Mouse (Mus musculus) MEL (cell line): ENCODE measurements around the gene Kazn. TPM values are rescaled to one million over a fixed set of nuclear protein-coding genes. Genes with fewer than 3 reads are reported as not detected.

Experiments used
- DNase-seq: peaks from one replicate; pipeline ENCODE4 v3.0.0; 2011; ENCODE audit warnings: low read depth, low spot score
- H3K27ac ChIP-seq: 2 replicates; pipeline ENCODE4 v1.5.1; 2012; ENCODE audit warnings: low read depth, mild to moderate bottlenecking, control low read depth, low read length, moderate library complexity; ENCODE audit not compliant: control insufficient read depth
- H3K27me3 ChIP-seq, 2 experiments: fragments of 150-350 bp in 1 of 2; sonication (generic) in 1 of 2; 2 replicates each; pipeline ENCODE4 v1.6.1; 2012; ENCODE audit warnings: low read length in 2 of 2, mild to moderate bottlenecking in 2 of 2, improper control_type of control experiment in 1 of 2, moderate library complexity in 1 of 2; ENCODE audit not compliant: insufficient read depth in 2 of 2, control insufficient read depth in 1 of 2
- H3K36me3 ChIP-seq, 2 experiments: 2 replicates each; pipeline ENCODE4 v1.6.1; 2012 to 2014; ENCODE audit warnings: low read length in 2 of 2, improper control_type of control experiment in 1 of 2, inconsistent platforms in 1 of 2, mild to moderate bottlenecking in 1 of 2; ENCODE audit not compliant: insufficient read depth in 2 of 2, control insufficient read depth in 1 of 2
- H3K4me1 ChIP-seq, 2 experiments: fragments of 150-350 bp in 1 of 2; sonication (generic) in 1 of 2; 2 replicates each; pipeline ENCODE4 v1.6.1; 2012; ENCODE audit warnings: low read length in 2 of 2, improper control_type of control experiment in 1 of 2, mild to moderate bottlenecking in 1 of 2; ENCODE audit not compliant: insufficient read depth in 2 of 2, control insufficient read depth in 1 of 2
- H3K4me3 ChIP-seq, 2 experiments: fragments of 150-350 bp in 1 of 2; sonication (generic) in 1 of 2; 2 replicates each; pipeline ENCODE4 v1.5.1; 2012; ENCODE audit warnings: low read depth in 2 of 2, low read length in 2 of 2, mild to moderate bottlenecking in 2 of 2, moderate library complexity in 2 of 2, control low read depth in 1 of 2, improper control_type of control experiment in 1 of 2; ENCODE audit not compliant: control insufficient read depth in 1 of 2, insufficient read depth in 1 of 2
- H3K79me2 ChIP-seq: 2 replicates; pipeline ENCODE4 v1.6.1; 2012; ENCODE audit warnings: mild to moderate bottlenecking, low read length, moderate library complexity; ENCODE audit not compliant: control insufficient read depth, poor library complexity, insufficient read depth
- H3K9ac ChIP-seq: 2 replicates; pipeline ENCODE4 v1.6.1; 2012; ENCODE audit warnings: low read depth, mild to moderate bottlenecking, control low read depth, low read length, moderate library complexity; ENCODE audit not compliant: control insufficient read depth, poor library complexity, severe bottlenecking
- H3K9me3 ChIP-seq: fragments of 150-350 bp; sonication (generic); replicated peaks from 2 replicates; pipeline ENCODE4 v1.6.1; 2012; ENCODE audit warnings: mild to moderate bottlenecking, low read length, improper control_type of control experiment, moderate library complexity; ENCODE audit not compliant: insufficient read depth
- BHLHE40 ChIP-seq: IDR thresholded peaks from 2 replicates; pipeline ENCODE4 v1.6.1; 2012; ENCODE audit warnings: low read depth, mild to moderate bottlenecking, inconsistent platforms, low read length, improper control_type of control experiment, borderline replicate concordance
- CHD2 ChIP-seq: IDR thresholded peaks from 2 replicates; pipeline ENCODE4 v1.6.1; 2011; ENCODE audit warnings: low read length, improper control_type of control experiment
- CTCF ChIP-seq, 3 experiments: IDR thresholded peaks in 2 of 3; conservative IDR thresholded peaks in 1 of 3; 2 replicates each; pipeline ENCODE4 v1.5.1; 2011 to 2012; ENCODE audit warnings: low read length in 3 of 3, low read depth in 2 of 3, mild to moderate bottlenecking in 2 of 3, improper control_type of control experiment in 1 of 3, inconsistent platforms in 1 of 3, mixed read lengths in 1 of 3, moderate library complexity in 1 of 3; ENCODE audit not compliant: control insufficient read depth in 1 of 3, insufficient read depth in 1 of 3, poor library complexity in 1 of 3, severe bottlenecking in 1 of 3
- EP300 ChIP-seq, 2 experiments: IDR thresholded peaks; 2 replicates each; pipeline ENCODE4 v1.6.1; 2011; ENCODE audit warnings: improper control_type of control experiment in 2 of 2, low read length in 2 of 2, low read depth in 1 of 2, mild to moderate bottlenecking in 1 of 2
- GABPA ChIP-seq: IDR thresholded peaks from 2 replicates; pipeline ENCODE4 v1.6.1; 2012; ENCODE audit warnings: low read depth, mild to moderate bottlenecking, inconsistent platforms, low read length, improper control_type of control experiment, moderate library complexity
- JUND ChIP-seq: IDR thresholded peaks from 2 replicates; pipeline ENCODE4 v1.6.1; 2011; ENCODE audit warnings: low read depth, mild to moderate bottlenecking, improper control_type of control experiment, low read length
- MAFK ChIP-seq: IDR thresholded peaks from 2 replicates; pipeline ENCODE4 v1.6.1; 2011; ENCODE audit warnings: low read depth, mild to moderate bottlenecking, low read length, improper control_type of control experiment, borderline replicate concordance
- MAX ChIP-seq: IDR thresholded peaks from 2 replicates; pipeline ENCODE4 v1.6.1; 2011; ENCODE audit warnings: low read length, improper control_type of control experiment
- MAZ ChIP-seq: IDR thresholded peaks from 2 replicates; pipeline ENCODE4 v1.6.1; 2012; ENCODE audit warnings: low read depth, mild to moderate bottlenecking, inconsistent platforms, low read length, improper control_type of control experiment
- MEF2A ChIP-seq: IDR thresholded peaks from 2 replicates; pipeline ENCODE4 v1.6.1; 2014; ENCODE audit warnings: low read depth, mild to moderate bottlenecking, inconsistent platforms, low read length, improper control_type of control experiment; ENCODE audit not compliant: poor library complexity, insufficient replicate concordance, severe bottlenecking; ENCODE audit errors: extremely low read depth
- MYB ChIP-seq: IDR thresholded peaks from 2 replicates; pipeline ENCODE4 v1.6.1; 2011; ENCODE audit warnings: mild to moderate bottlenecking, low read depth, low read length, improper control_type of control experiment
- MYC ChIP-seq: IDR thresholded peaks from 2 replicates; pipeline ENCODE4 v1.6.1; 2011; ENCODE audit warnings: low read depth, mild to moderate bottlenecking, low read length, improper control_type of control experiment, moderate library complexity
- POLR2A ChIP-seq, 2 experiments: IDR thresholded peaks; 2 replicates each; pipeline ENCODE4 v1.6.1; 2011 to 2012; ENCODE audit warnings: low read length in 2 of 2, mild to moderate bottlenecking in 2 of 2, control low read depth in 1 of 2, improper control_type of control experiment in 1 of 2, low read depth in 1 of 2, moderate library complexity in 1 of 2; ENCODE audit not compliant: control insufficient read depth in 1 of 2, insufficient read depth in 1 of 2, poor library complexity in 1 of 2
- RCOR1 ChIP-seq: IDR thresholded peaks from 2 replicates; pipeline ENCODE4 v1.6.1; 2012; ENCODE audit warnings: low read depth, mild to moderate bottlenecking, inconsistent platforms, low read length, improper control_type of control experiment
- TAL1 ChIP-seq: IDR thresholded peaks from 2 replicates; pipeline ENCODE4 v1.6.1; 2012; ENCODE audit warnings: mild to moderate bottlenecking, inconsistent platforms, low read length, moderate library complexity, mixed read lengths
- TBP ChIP-seq: IDR thresholded peaks from 2 replicates; pipeline ENCODE4 v1.8.0; 2011; ENCODE audit warnings: low read depth, low read length, improper control_type of control experiment
- TCF12 ChIP-seq: IDR thresholded peaks from 2 replicates; pipeline ENCODE4 v1.6.1; 2014; ENCODE audit warnings: low read depth, mild to moderate bottlenecking, inconsistent platforms, low read length, improper control_type of control experiment, moderate library complexity
- UBTF ChIP-seq: IDR thresholded peaks from 2 replicates; pipeline ENCODE4 v1.6.1; 2012; ENCODE audit warnings: low read depth, mild to moderate bottlenecking, inconsistent platforms, low read length, improper control_type of control experiment, moderate library complexity, borderline replicate concordance; ENCODE audit not compliant: insufficient read depth
- USF2 ChIP-seq, 2 experiments: IDR thresholded peaks; 2 replicates each; pipeline ENCODE4 v1.6.1; 2011 to 2012; ENCODE audit warnings: improper control_type of control experiment in 2 of 2, low read length in 2 of 2, borderline replicate concordance in 1 of 2, inconsistent platforms in 1 of 2, low read depth in 1 of 2, mild to moderate bottlenecking in 1 of 2; ENCODE audit not compliant: insufficient read depth in 1 of 2
- ZC3H11A ChIP-seq: IDR thresholded peaks from 2 replicates; pipeline ENCODE4 v1.6.1; 2012; ENCODE audit warnings: low read depth, mild to moderate bottlenecking, inconsistent platforms, low read length, improper control_type of control experiment
- ZKSCAN1 ChIP-seq: IDR thresholded peaks from 2 replicates; pipeline ENCODE4 v1.6.1; 2012; ENCODE audit warnings: low read depth, mild to moderate bottlenecking, inconsistent platforms, low read length, improper control_type of control experiment, moderate library complexity
- ZMIZ1 ChIP-seq: IDR thresholded peaks from 2 replicates; pipeline ENCODE4 v1.6.1; 2012; ENCODE audit warnings: low read depth, mild to moderate bottlenecking, inconsistent platforms, low read length, improper control_type of control experiment, moderate library complexity
- polyA plus RNA-seq, 2 experiments: library from polyadenylated mRNA; stranded (reverse) in 1 of 2; unstranded in 1 of 2; fragments of >175 nt in 1 of 2; fragments of >200 nt in 1 of 2; gene quantifications; 2 replicates each; pipeline versions ENCODE4 v1.2.1 to v1.2.4; 2012; ENCODE audit warnings: low replicate concordance in 2 of 2, low read depth in 1 of 2; ENCODE audit not compliant: insufficient read length in 2 of 2, insufficient read depth in 1 of 2, missing spikeins in 1 of 2
- total RNA-seq: library from RNA; depleted of rRNA; stranded (reverse); fragments of 300-350 nt; gene quantifications from 2 replicates; pipeline ENCODE4 v1.2.3, GENCODE M21; 2012

Gene Kazn
- total and polyA plus RNA-seq, 3 experiments, result not detected

- Histone ChIP-seq H3K27me3 (no peaks in the 10 kb centered on the region), H3K27ac (no peak overlapping the region), H3K79me2 (no peaks in the 10 kb centered on the region), H3K9me3 (no peaks in the 10 kb centered on the region), H3K4me1 (no peaks in the 10 kb centered on the region), H3K9ac (no peak overlapping the region), H3K36me3 (no peaks in the 10 kb centered on the region), H3K4me3 (no peak overlapping the region)
- no peak for DNase-seq
- TF ChIP-seq ZKSCAN1 (no peak), UBTF (no peak), ZC3H11A (no peak), CHD2 (no peak), RCOR1 (no peak), ZMIZ1 (no peak), EP300 (IDR thresholded peaks at IDR 0.05; ENCODE audit: low read depth in 1 of 2, low read length in 2 of 2) (no peak), GABPA (no peak), POLR2A (IDR thresholded peaks at IDR 0.05; ENCODE audit: control insufficient read depth in 1 of 2, insufficient read depth in 1 of 2, low read depth in 1 of 2, low read length in 2 of 2, poor library complexity in 1 of 2) (no peak), MYC (no peak), TAL1 (no peak), MEF2A (no peak), BHLHE40 (no peak), MAZ (no peak), MAX (no peak), MYB (no peak), CTCF (IDR thresholded peaks at IDR 0.05 in 2 of 3, conservative IDR thresholded peaks at IDR 0.05 in 1 of 3; ENCODE audit: control insufficient read depth in 1 of 3, insufficient read depth in 1 of 3, low read depth in 2 of 3, low read length in 3 of 3, poor library complexity in 1 of 3, severe bottlenecking in 1 of 3) (no peak), USF2 (IDR thresholded peaks at IDR 0.05; ENCODE audit: borderline replicate concordance in 1 of 2, insufficient read depth in 1 of 2, low read depth in 1 of 2, low read length in 2 of 2) (no peak), TCF12 (no peak), JUND (no peak)
Measured at GRCm38 (mm10) chr4:142156506-142156905, 82.7 kb downstream of the Kazn start.

GRCm38 (mm10) chr4:142154246-142154645, 85.0 kb downstream of the Kazn start:
- Histone ChIP-seq H3K79me2 (no peaks in the 10 kb centered on the region), H3K9me3 (no peaks in the 10 kb centered on the region), H3K27ac (no peak overlapping the region), H3K4me3 (no peak overlapping the region), H3K27me3 (no peaks in the 10 kb centered on the region), H3K9ac (no peak overlapping the region), H3K36me3 (no peaks in the 10 kb centered on the region), H3K4me1 (no peaks in the 10 kb centered on the region)
- TF ChIP-seq MAFK, result no peak
- no peak for TF ChIP-seq TBP
- no peak for DNase-seq
